ENCODE assay signal across 8 mouse cellular contexts in the genomic region with DNA sequence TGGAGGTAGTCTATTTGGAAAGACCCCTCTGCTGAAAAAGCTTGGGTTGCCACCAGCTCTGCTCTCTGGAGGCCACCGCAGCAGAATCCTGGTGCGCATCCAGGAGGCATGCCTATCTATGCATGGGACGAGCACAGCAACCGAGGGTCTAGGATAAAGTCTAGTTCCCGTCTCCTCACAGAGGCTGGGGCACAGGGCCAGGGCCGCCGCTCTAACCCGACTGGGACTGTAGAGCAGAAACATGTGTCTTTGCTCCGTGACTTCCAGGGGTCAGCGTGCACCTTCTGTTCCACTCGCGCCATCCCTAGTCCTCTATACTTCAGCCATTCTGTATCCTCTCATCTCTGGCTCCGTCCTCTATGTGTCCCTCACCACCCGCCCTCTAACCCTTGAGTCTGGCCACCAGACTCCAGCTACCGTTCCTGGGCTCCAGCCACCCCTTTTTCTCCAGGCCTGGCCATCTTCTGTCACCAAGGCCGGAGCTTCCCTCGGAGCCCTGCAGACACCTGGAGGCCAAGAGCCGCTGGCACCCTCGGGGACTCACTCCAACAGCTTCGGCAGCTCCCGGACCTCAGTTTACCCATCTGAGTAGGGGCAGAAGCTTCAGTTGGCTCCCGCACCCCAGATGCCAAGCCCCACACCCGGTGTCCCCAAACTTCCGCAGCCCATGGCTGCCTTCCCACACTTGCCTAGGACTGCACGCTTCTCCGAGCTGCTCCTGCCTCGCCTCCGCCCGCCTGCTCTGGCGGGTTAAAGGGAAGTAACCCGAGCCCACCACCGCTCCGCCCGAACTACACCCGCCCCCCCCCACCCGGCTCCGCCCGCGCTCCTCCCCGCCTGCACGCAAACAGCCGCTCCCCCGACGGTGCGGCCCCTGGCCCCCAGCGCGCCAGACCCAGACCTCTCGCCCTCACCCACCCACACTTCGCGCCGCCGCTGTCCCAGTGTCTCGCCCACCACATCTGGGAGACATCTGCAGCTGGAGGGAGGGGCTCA. TPM values are rescaled to one million over a fixed set of nuclear protein-coding genes. Genes with fewer than 3 reads are reported as not detected.
DNase-seq lines count a peak whose midpoint lies in the region; ATAC-seq and TF ChIP-seq lines count a peak whose summit lies in the region.

No protein-coding gene starts in this region.

- H3K4me3 ChIP-seq in brown adipose tissue, adult 24 weeks (ENCODE audit: insufficient read depth, low read depth, low read length), result peak overlapping the region; percentile 53
- H3K4me3 ChIP-seq in kidney, postnatal 0 days (replicated peaks; ENCODE audit: low read depth, low read length), result peak overlapping the region; percentile 36
- peak overlapping the region; percentile 83 for H3K4me3 ChIP-seq in megakaryocyte, embryonic 14.5 days (replicated peaks)

- H3K9ac ChIP-seq in kidney, postnatal 0 days (ENCODE audit: low read depth, low read length), result peak overlapping the region; percentile 54

- peak; percentile 94 for ATAC-seq in granulocyte monocyte progenitor cell, adult 5-6 weeks (replicated peaks; ENCODE audit: poor library complexity, severe bottlenecking)
- peak; percentile 75; the same call in 1 of the 2 replicates for ATAC-seq in kidney, postnatal 0 days (replicated peaks; ENCODE audit: low FRiP score, low read depth)

- H3K27me3 ChIP-seq in kidney, postnatal 0 days (ENCODE audit: insufficient read depth, low read length), result no peaks in the 10 kb centered on the region
- H3K27me3 ChIP-seq in megakaryocyte, embryonic 14.5 days (replicated peaks), result peaks cover 80% of the 10 kb centered on the region

- H3K4me1 ChIP-seq in brown adipose tissue, adult 24 weeks (ENCODE audit: control insufficient read depth, insufficient read depth, insufficient read length, low read length), result no peaks in the 10 kb centered on the region
- H3K4me1 ChIP-seq in kidney, postnatal 0 days (replicated peaks; ENCODE audit: insufficient read depth, low read length), result peaks cover 21% of the 10 kb centered on the region; the same call in 1 of the 2 replicates
- H3K4me1 ChIP-seq in megakaryocyte, embryonic 14.5 days, result peaks cover 24% of the 10 kb centered on the region

- H3K4me2 ChIP-seq in kidney, postnatal 0 days (ENCODE audit: low read length), result peak overlapping the region; percentile 76

- peak overlapping the region; percentile 5 for H3K27ac ChIP-seq in brown adipose tissue, adult 24 weeks (replicated peaks; ENCODE audit: low read depth, low read length)
- 0 out of 2 replicates have a peak overlapping the region, but pooled peaks have one; percentile 14 for H3K27ac ChIP-seq in kidney, postnatal 0 days

- H3K36me3 ChIP-seq in kidney, postnatal 0 days (ENCODE audit: insufficient read depth, low read length), result no peaks in the 10 kb centered on the region
- no peaks in the 10 kb centered on the region for H3K36me3 ChIP-seq in megakaryocyte, embryonic 14.5 days (replicated peaks; ENCODE audit: low read length)

- DNase-seq in adrenal gland, adult (ENCODE audit: inconsistent age in 2 of 2, low spot score in 1 of 2), result peak; percentile 15 to 43
- DNase-seq in adrenal gland, adult 8-10 months, result no peak
- peak; percentile 86 for DNase-seq in kidney, postnatal 0 days (ENCODE audit: low spot score)
- no peak for DNase-seq in layer of hippocampus, postnatal 14 days (ENCODE audit: low spot score in 2 of 2)
- DNase-seq in frontal cortex, postnatal 36 days (ENCODE audit: low spot score in 2 of 2), result no peak

- no peaks in the 10 kb centered on the region for H3K9me3 ChIP-seq in kidney, postnatal 0 days (replicated peaks; ENCODE audit: low read length)
- H3K9me3 ChIP-seq in megakaryocyte, embryonic 14.5 days, result no peaks in the 10 kb centered on the region

- TF ChIP-seq CTCF in kidney, postnatal 0 days (IDR thresholded peaks at IDR 0.05; ENCODE audit: low read depth), result no peak

- 8% methylated on average over 52 of the region's 53 CpGs for WGBS in kidney, postnatal 0 days

RNA-seq across cellular contexts. Expression of a gene that starts 13.1 kb away (rescaled TPM):
- 10 to 100 TPM; 10.5 to 21.9 (median 15.4) TPM for total RNA-seq in adrenal gland, adult 8-10 months (2022)
- 6.3 and 8.9 TPM in 2 replicates for polyA plus RNA-seq in brown adipose tissue, adult 24 weeks (2012; ENCODE audit: insufficient read depth, insufficient read length, missing spikeins)
- total RNA-seq in granulocyte monocyte progenitor cell, adult 5-6 weeks (2014; fragmentation: Nextera tagmentation), result 0.36 TPM in 1 of 2 replicates, not detected in the other
- total RNA-seq in granulocyte monocyte progenitor cell, adult 5-6 weeks (2017), result not detected in 2 replicates
- polyA plus RNA-seq in kidney, postnatal 0 days (2015; fragmentation: Nextera tagmentation; extraction: Ambion mirVana), result 265 and 334 TPM in 2 replicates
- 3.1 and 11.4 TPM in 2 replicates for polyA plus RNA-seq in megakaryocyte, embryonic 14.5 days (2012; ENCODE audit: insufficient read depth, low replicate concordance)
- 1 to 10 TPM; 4.6 to 5.3 TPM for total RNA-seq in layer of hippocampus, postnatal 14 days (2021)

RNA-seq across cellular contexts. Expression of a gene that starts 37.2 kb away (rescaled TPM):
- 1 to 10 TPM in 1 of 4 experiments, under 1 TPM in 3; 0.41 to 1.5 (median 0.62) TPM for total RNA-seq in adrenal gland, adult 8-10 months (2022)
- not detected in 2 replicates for polyA plus RNA-seq in brown adipose tissue, adult 24 weeks (2012; ENCODE audit: insufficient read depth, insufficient read length, missing spikeins)
- not detected in 2 replicates for total RNA-seq in granulocyte monocyte progenitor cell, adult 5-6 weeks (2014; fragmentation: Nextera tagmentation)
- not detected in 2 replicates for total RNA-seq in granulocyte monocyte progenitor cell, adult 5-6 weeks (2017)
- 0.45 and 0.48 TPM in 2 replicates for polyA plus RNA-seq in kidney, postnatal 0 days (2015; fragmentation: Nextera tagmentation; extraction: Ambion mirVana)
- not detected in 2 replicates for polyA plus RNA-seq in megakaryocyte, embryonic 14.5 days (2012; ENCODE audit: insufficient read depth, low replicate concordance)
- 1 to 10 TPM; 1.2 to 1.9 TPM for total RNA-seq in layer of hippocampus, postnatal 14 days (2021)

RNA-seq across cellular contexts. Expression of a gene that starts 54.2 kb away (rescaled TPM):
- not detected for total RNA-seq in adrenal gland, adult 8-10 months (2022)
- polyA plus RNA-seq in brown adipose tissue, adult 24 weeks (2012; ENCODE audit: insufficient read depth, insufficient read length, missing spikeins), result not detected in 2 replicates
- total RNA-seq in granulocyte monocyte progenitor cell, adult 5-6 weeks (2014; fragmentation: Nextera tagmentation), result not detected in 2 replicates
- not detected in 2 replicates for total RNA-seq in granulocyte monocyte progenitor cell, adult 5-6 weeks (2017)
- 0.09 TPM in 1 of 2 replicates, not detected in the other for polyA plus RNA-seq in kidney, postnatal 0 days (2015; fragmentation: Nextera tagmentation; extraction: Ambion mirVana)
- not detected in 2 replicates for polyA plus RNA-seq in megakaryocyte, embryonic 14.5 days (2012; ENCODE audit: insufficient read depth, low replicate concordance)
- total RNA-seq in layer of hippocampus, postnatal 14 days (2021), result under 1 TPM; 0.60 TPM

Comparison
In these comparisons a context has a peak if more than half of its experiments do, and no peak if none do; other contexts are left out.
1. DNase-seq: peak in adrenal gland, adult (2 of 2) and kidney, postnatal 0 days (single experiment); none in adrenal gland, adult 8-10 months (single experiment), layer of hippocampus, postnatal 14 days (0 of 2) and frontal cortex, postnatal 36 days (0 of 2).
2. RNA of a gene that starts 13.1 kb away (total RNA-seq): 10.5 to 21.9 TPM in adrenal gland, adult 8-10 months and 4.6 to 5.3 TPM in layer of hippocampus, postnatal 14 days; 0.36 TPM in granulocyte monocyte progenitor cell, adult 5-6 weeks; every median in the first group is over 4 times any median in the second.
3. Peak in every context shown above with its lines, with median percentiles within 50 percentile points of each other: H3K4me3 ChIP-seq.